Mouse (Mus musculus): ENCODE results near the gene Cdc37.

- TF ChIP-seq CTCF (IDR thresholded peaks at IDR 0.05; ENCODE audit: insufficient read depth, low read length), result no peak
- no peak for TF ChIP-seq POLR2A (IDR thresholded peaks at IDR 0.05; ENCODE audit: borderline replicate concordance, extremely low read depth, low read depth, low read length)
Measured at GRCm38 (mm10) chr9:21183905-21184413, 34.2 kb upstream of the Cdc37 start.

Data from lung, adult 2 months (tissue).